30 mouse cellular contexts compared by ENCODE assay signal in genomic region chr16:88651952-88652351, GRCm38 (mm10). TPM values are rescaled to one million over a fixed set of nuclear protein-coding genes. Genes with fewer than 3 reads are reported as not detected.
A peak's percentile ranks its signal among the peaks of the same experiment; 100 is the strongest.
DNase-seq lines count a peak whose midpoint lies in the region; ATAC-seq and TF ChIP-seq lines count a peak whose summit lies in the region.
"Had no signal": no experiment of that assay in that cellular context is flagged by ENCODE, and none has a peak within 500 bp of the region (broad histone marks: within the 10 kb centered on the region; RNA-seq: fewer than 3 reads in every experiment).

No protein-coding gene starts in this region.

- ATAC-seq in intestine, postnatal 0 days: peak; percentile 73
- ATAC-seq in intestine, embryonic 15.5 days: no peak
- ATAC-seq in kidney, embryonic 16.5 days (ENCODE audit: low FRiP score, low TSS enrichment): no peak
- ATAC-seq in kidney, postnatal 0 days (replicated peaks; ENCODE audit: low FRiP score, low read depth): peak; percentile 91
- ATAC-seq: activated CD4-positive, CD25-positive, alpha-beta regulatory T cell, adult 4 months; forebrain, embryonic 13.5 days; forebrain, embryonic 16.5 days had no signal

- peak; percentile 26 to 36 for DNase-seq in kidney, adult 8-10 months
- DNase-seq in kidney, postnatal 0 days (ENCODE audit: low spot score): no peak
- no peak for DNase-seq in kidney, postnatal 14 days
- no peak for DNase-seq in embryo, embryonic 10 days (ENCODE audit: low spot score)
- DNase-seq: adrenal gland, adult 8-10 months; adrenal gland, postnatal 25 days; cerebellum, adult 11-12 months; cerebellum, adult 8-10 months; cerebellum, postnatal 10 days; cerebellum, postnatal 36 days; gastrocnemius, postnatal 10 days; gastrocnemius, postnatal 36 days; heart, adult 2 months; heart, postnatal 14 days; heart, postnatal 4 days had no signal

- no peak overlapping the region for H3K9ac ChIP-seq in intestine, postnatal 0 days (ENCODE audit: low read depth, low read length)
- no peak overlapping the region for H3K9ac ChIP-seq in intestine, embryonic 15.5 days
- no peak overlapping the region for H3K9ac ChIP-seq in kidney, embryonic 16.5 days (replicated peaks; ENCODE audit: low read length)
- no peak overlapping the region for H3K9ac ChIP-seq in kidney, postnatal 0 days (ENCODE audit: low read depth, low read length)
- H3K9ac ChIP-seq: forebrain, embryonic 13.5 days; heart, embryonic 13.5 days had no signal

- 31% methylated on average over 2 of the region's 2 CpGs for WGBS in intestine, postnatal 0 days
- 57% methylated on average over 2 of the region's 2 CpGs for WGBS in intestine, embryonic 15.5 days
- WGBS in kidney, embryonic 16.5 days: 64% methylated on average over 2 of the region's 2 CpGs
- WGBS in kidney, postnatal 0 days: 48% methylated on average over 2 of the region's 2 CpGs

- no peak overlapping the region for H3K4me2 ChIP-seq in intestine, postnatal 0 days (replicated peaks; ENCODE audit: low read depth)
- no peak overlapping the region for H3K4me2 ChIP-seq in intestine, embryonic 15.5 days (replicated peaks)
- no peak overlapping the region for H3K4me2 ChIP-seq in kidney, embryonic 16.5 days (replicated peaks; ENCODE audit: low read depth, low read length)
- H3K4me2 ChIP-seq in kidney, postnatal 0 days (ENCODE audit: low read length): no peak overlapping the region
- H3K4me2 ChIP-seq: forebrain, embryonic 13.5 days; heart, embryonic 13.5 days had no signal

- H3K9me3 ChIP-seq in intestine, postnatal 0 days (ENCODE audit: control insufficient read depth): no peaks in the 10 kb centered on the region
- no peaks in the 10 kb centered on the region for H3K9me3 ChIP-seq in intestine, embryonic 15.5 days
- H3K9me3 ChIP-seq in kidney, embryonic 16.5 days (ENCODE audit: low read length): no peaks in the 10 kb centered on the region
- no peaks in the 10 kb centered on the region for H3K9me3 ChIP-seq in kidney, postnatal 0 days (replicated peaks; ENCODE audit: low read length)
- H3K9me3 ChIP-seq: forebrain, embryonic 10.5 days; forebrain, embryonic 13.5 days; heart, embryonic 10.5 days; heart, embryonic 13.5 days had no signal

- no peak overlapping the region for H3K27ac ChIP-seq in intestine, postnatal 0 days (ENCODE audit: low read depth, low read length)
- H3K27ac ChIP-seq in intestine, embryonic 15.5 days: no peak overlapping the region
- H3K27ac ChIP-seq in kidney, embryonic 16.5 days (ENCODE audit: low read length): no peak overlapping the region
- no peak overlapping the region for H3K27ac ChIP-seq in kidney, postnatal 0 days
- H3K27ac ChIP-seq: forebrain, embryonic 10.5 days; forebrain, embryonic 13.5 days; heart, adult 2 months; heart, embryonic 10.5 days; heart, embryonic 13.5 days had no signal

- no peaks in the 10 kb centered on the region for H3K27me3 ChIP-seq in intestine, postnatal 0 days (replicated peaks; ENCODE audit: control insufficient read depth, insufficient read depth, low read length)
- H3K27me3 ChIP-seq in intestine, embryonic 15.5 days (replicated peaks): no peaks in the 10 kb centered on the region
- no peaks in the 10 kb centered on the region for H3K27me3 ChIP-seq in kidney, embryonic 16.5 days (ENCODE audit: insufficient read depth, low read length)
- no peaks in the 10 kb centered on the region for H3K27me3 ChIP-seq in kidney, postnatal 0 days (ENCODE audit: insufficient read depth, low read length)
- H3K27me3 ChIP-seq: forebrain, embryonic 13.5 days; heart, embryonic 13.5 days had no signal

- TF ChIP-seq CTCF in intestine, postnatal 0 days (IDR thresholded peaks at IDR 0.05; ENCODE audit: low read depth): no peak
- no peak for TF ChIP-seq CTCF in kidney, postnatal 0 days (IDR thresholded peaks at IDR 0.05; ENCODE audit: low read depth)

- H3K36me3 ChIP-seq in intestine, postnatal 0 days (ENCODE audit: control insufficient read depth, insufficient read depth): no peaks in the 10 kb centered on the region
- no peaks in the 10 kb centered on the region for H3K36me3 ChIP-seq in intestine, embryonic 15.5 days
- H3K36me3 ChIP-seq in kidney, embryonic 16.5 days (ENCODE audit: insufficient read depth, low read length): no peaks in the 10 kb centered on the region
- H3K36me3 ChIP-seq in kidney, postnatal 0 days (ENCODE audit: insufficient read depth, low read length): no peaks in the 10 kb centered on the region
- H3K36me3 ChIP-seq: forebrain, embryonic 10.5 days; heart, embryonic 10.5 days; heart, embryonic 13.5 days had no signal

- no peak overlapping the region for H3K4me3 ChIP-seq in intestine, postnatal 0 days (ENCODE audit: low read depth, low read length)
- H3K4me3 ChIP-seq in intestine, embryonic 15.5 days (replicated peaks): no peak overlapping the region
- no peak overlapping the region for H3K4me3 ChIP-seq in kidney, embryonic 16.5 days (ENCODE audit: low read length)
- H3K4me3 ChIP-seq in kidney, postnatal 0 days (replicated peaks; ENCODE audit: low read depth, low read length): no peak overlapping the region
- H3K4me3 ChIP-seq: forebrain, embryonic 10.5 days; forebrain, embryonic 13.5 days; heart, adult 2 months; heart, embryonic 10.5 days; heart, embryonic 13.5 days had no signal

- 0 out of 2 replicates have a peak, but pooled peaks cover 2% of the 10 kb centered on the region for H3K4me1 ChIP-seq in intestine, postnatal 0 days (replicated peaks; ENCODE audit: control insufficient read depth, insufficient read depth, low read length)
- H3K4me1 ChIP-seq in intestine, embryonic 15.5 days (replicated peaks): no peaks in the 10 kb centered on the region
- peaks cover 5% of the 10 kb centered on the region; the same call in 1 of the 2 replicates for H3K4me1 ChIP-seq in kidney, embryonic 16.5 days (ENCODE audit: insufficient read depth, low read length)
- no peaks in the 10 kb centered on the region; the same call in 1 of the 2 replicates for H3K4me1 ChIP-seq in kidney, postnatal 0 days (replicated peaks; ENCODE audit: insufficient read depth, low read length)
- H3K4me1 ChIP-seq: forebrain, embryonic 13.5 days; heart, embryonic 10.5 days; heart, embryonic 13.5 days had no signal

RNA-seq across cellular contexts. Expression of gene Krtap26-1, which starts 4.4 kb away (rescaled TPM):
- 0.37 and 2.0 TPM in 2 replicates for polyA plus RNA-seq in intestine, postnatal 0 days (2015; fragmentation: Nextera tagmentation; extraction: Ambion mirVana)
- not detected in 2 replicates for polyA plus RNA-seq in intestine, embryonic 15.5 days (2015; fragmentation: Nextera tagmentation; extraction: Ambion mirVana)
- not detected in 2 replicates for polyA plus RNA-seq in kidney, embryonic 16.5 days (2015; fragmentation: Nextera tagmentation; extraction: Ambion mirVana)
- not detected in 2 replicates for polyA plus RNA-seq in kidney, postnatal 0 days (2015; fragmentation: Nextera tagmentation; extraction: Ambion mirVana)
- polyA plus RNA-seq: activated CD4-positive, CD25-positive, alpha-beta regulatory T cell, adult 4 months; brain, embryonic 14.5 days; cortical plate, adult 2 months; embryonic facial prominence, embryonic 11.5 days; forebrain, embryonic 10.5 days; forebrain, embryonic 13.5 days; forebrain, embryonic 16.5 days; heart, adult 2 months; heart, embryonic 10.5 days; heart, embryonic 13.5 days; heart, embryonic 16.5 days; hindbrain, embryonic 11.5 days had no signal

RNA-seq across cellular contexts. Expression of gene Krtap27-1, which starts 19.5 kb away (rescaled TPM):
- not detected in 2 replicates for polyA plus RNA-seq in intestine, postnatal 0 days (2015; fragmentation: Nextera tagmentation; extraction: Ambion mirVana)
- not detected in 2 replicates for polyA plus RNA-seq in intestine, embryonic 15.5 days (2015; fragmentation: Nextera tagmentation; extraction: Ambion mirVana)
- not detected in 2 replicates for polyA plus RNA-seq in kidney, embryonic 16.5 days (2015; fragmentation: Nextera tagmentation; extraction: Ambion mirVana)
- polyA plus RNA-seq in kidney, postnatal 0 days (2015; fragmentation: Nextera tagmentation; extraction: Ambion mirVana): not detected in 2 replicates
- polyA plus RNA-seq: activated CD4-positive, CD25-positive, alpha-beta regulatory T cell, adult 4 months; brain, embryonic 14.5 days; cortical plate, adult 2 months; embryonic facial prominence, embryonic 11.5 days; embryonic facial prominence, embryonic 14.5 days; forebrain, embryonic 10.5 days; forebrain, embryonic 13.5 days; forebrain, embryonic 16.5 days; heart, adult 2 months; heart, embryonic 10.5 days; heart, embryonic 13.5 days; heart, embryonic 16.5 days; hindbrain, embryonic 11.5 days had no signal

RNA-seq across cellular contexts. Expression of gene 2310079G19Rik, which starts 24.5 kb away (rescaled TPM):
- polyA plus RNA-seq in intestine, postnatal 0 days (2015; fragmentation: Nextera tagmentation; extraction: Ambion mirVana): not detected in 2 replicates
- polyA plus RNA-seq in intestine, embryonic 15.5 days (2015; fragmentation: Nextera tagmentation; extraction: Ambion mirVana): not detected in 2 replicates
- not detected in 2 replicates for polyA plus RNA-seq in kidney, embryonic 16.5 days (2015; fragmentation: Nextera tagmentation; extraction: Ambion mirVana)
- not detected in 2 replicates for polyA plus RNA-seq in kidney, postnatal 0 days (2015; fragmentation: Nextera tagmentation; extraction: Ambion mirVana)
- polyA plus RNA-seq: activated CD4-positive, CD25-positive, alpha-beta regulatory T cell, adult 4 months; brain, embryonic 14.5 days; cortical plate, adult 2 months; embryonic facial prominence, embryonic 11.5 days; embryonic facial prominence, embryonic 14.5 days; forebrain, embryonic 10.5 days; forebrain, embryonic 13.5 days; forebrain, embryonic 16.5 days; heart, adult 2 months; heart, embryonic 10.5 days; heart, embryonic 13.5 days; heart, embryonic 16.5 days; hindbrain, embryonic 11.5 days had no signal

RNA-seq across cellular contexts. Expression of gene Krtap24-1, which starts 39.9 kb away (rescaled TPM):
- not detected in 2 replicates for polyA plus RNA-seq in intestine, postnatal 0 days (2015; fragmentation: Nextera tagmentation; extraction: Ambion mirVana)
- not detected in 2 replicates for polyA plus RNA-seq in intestine, embryonic 15.5 days (2015; fragmentation: Nextera tagmentation; extraction: Ambion mirVana)
- not detected in 2 replicates for polyA plus RNA-seq in kidney, embryonic 16.5 days (2015; fragmentation: Nextera tagmentation; extraction: Ambion mirVana)
- not detected in 2 replicates for polyA plus RNA-seq in kidney, postnatal 0 days (2015; fragmentation: Nextera tagmentation; extraction: Ambion mirVana)
- polyA plus RNA-seq: activated CD4-positive, CD25-positive, alpha-beta regulatory T cell, adult 4 months; brain, embryonic 14.5 days; cortical plate, adult 2 months; embryonic facial prominence, embryonic 11.5 days; forebrain, embryonic 10.5 days; forebrain, embryonic 13.5 days; forebrain, embryonic 16.5 days; heart, adult 2 months; heart, embryonic 10.5 days; heart, embryonic 13.5 days; heart, embryonic 16.5 days; hindbrain, embryonic 11.5 days had no signal

RNA-seq across cellular contexts. Expression of gene 2310061N02Rik, which starts 55.8 kb away (rescaled TPM):
- not detected in 2 replicates for polyA plus RNA-seq in intestine, postnatal 0 days (2015; fragmentation: Nextera tagmentation; extraction: Ambion mirVana)
- polyA plus RNA-seq in intestine, embryonic 15.5 days (2015; fragmentation: Nextera tagmentation; extraction: Ambion mirVana): not detected in 2 replicates
- polyA plus RNA-seq in kidney, embryonic 16.5 days (2015; fragmentation: Nextera tagmentation; extraction: Ambion mirVana): not detected in 2 replicates
- polyA plus RNA-seq in kidney, postnatal 0 days (2015; fragmentation: Nextera tagmentation; extraction: Ambion mirVana): not detected in 2 replicates
- polyA plus RNA-seq: activated CD4-positive, CD25-positive, alpha-beta regulatory T cell, adult 4 months; brain, embryonic 14.5 days; cortical plate, adult 2 months; embryonic facial prominence, embryonic 11.5 days; embryonic facial prominence, embryonic 14.5 days; forebrain, embryonic 10.5 days; forebrain, embryonic 13.5 days; forebrain, embryonic 16.5 days; heart, adult 2 months; heart, embryonic 10.5 days; heart, embryonic 13.5 days; heart, embryonic 16.5 days; hindbrain, embryonic 11.5 days had no signal

Comparison
In these comparisons a context has a peak if more than half of its experiments do, and no peak if none do; other contexts are left out.
1. ATAC-seq: peak in intestine, postnatal 0 days (single experiment) and kidney, postnatal 0 days (single experiment); none in intestine, embryonic 15.5 days (single experiment) and kidney, embryonic 16.5 days (single experiment).
2. DNase-seq: peak in kidney, adult 8-10 months (2 of 2); none in kidney, postnatal 0 days (single experiment), kidney, postnatal 14 days (single experiment) and embryo, embryonic 10 days (single experiment).